Mouse (Mus musculus) midbrain, embryonic 10.5 days (tissue): ENCODE measurements at regions not wholly inside any gene's neighbourhood (a gene's known extent, or its start where the extent isn't known, plus 50 kb on each side); places are given as distances from the start of the nearest gene placed in this dataset.

Experiments used
- DNase-seq: peaks from one replicate; pipeline ENCODE4 v3.0.0-alpha.2; 2017; ENCODE audit warnings: low spot score
- H3K27ac ChIP-seq: fragments of 300-500 bp; sonication (generic); replicated peaks from 2 replicates; pipeline ENCODE4 v1.5.1; 2016; ENCODE audit warnings: mild to moderate bottlenecking
- H3K27me3 ChIP-seq: fragments of 300-500 bp; sonication (generic); 2 replicates; pipeline ENCODE4 v1.6.1; 2016; ENCODE audit warnings: low read depth, mild to moderate bottlenecking; ENCODE audit not compliant: poor library complexity, severe bottlenecking
- H3K36me3 ChIP-seq: fragments of 300-500 bp; sonication (generic); 2 replicates; pipeline ENCODE4 v1.6.1; 2016; ENCODE audit warnings: mild to moderate bottlenecking, moderate library complexity
- H3K4me1 ChIP-seq: fragments of 300-500 bp; sonication (generic); 2 replicates; pipeline ENCODE4 v1.6.1; 2016
- H3K4me3 ChIP-seq: fragments of 300-500 bp; sonication (generic); 2 replicates; pipeline ENCODE4 v1.5.1; 2016; ENCODE audit warnings: mild to moderate bottlenecking, moderate library complexity
- H3K9me3 ChIP-seq: fragments of 300-500 bp; sonication (generic); replicated peaks from 2 replicates; pipeline ENCODE4 v1.6.1; 2016; ENCODE audit warnings: mild to moderate bottlenecking
- WGBS: fragments of 180-500 bp; shearing (Covaris S2); methylation state at CpG from one replicate; pipeline ENCODE4 v1.1.7; 2016; 5-methylcytosine and 5-hydroxymethylcytosine counted together

GRCm38 (mm10) chr2:56025059-56025458, 589.3 kb downstream of the Kcnj3 start:
- Histone ChIP-seq H3K9me3 (no peaks in the 10 kb centered on the region), H3K27me3 (no peaks in the 10 kb centered on the region), H3K4me1 (no peaks in the 10 kb centered on the region), H3K27ac (no peak overlapping the region), H3K36me3 (no peaks in the 10 kb centered on the region), H3K4me3 (no peak overlapping the region)
- 9% methylated on average over 5 of the region's 5 CpGs for WGBS
- peak; percentile 17 for DNase-seq

GRCm38 (mm10) chr2:56028958-56029357, 593.2 kb downstream of the Kcnj3 start:
- Histone ChIP-seq H3K9me3 (no peaks in the 10 kb centered on the region), H3K27me3 (no peaks in the 10 kb centered on the region), H3K27ac (no peak overlapping the region), H3K4me3 (no peak overlapping the region), H3K36me3 (no peaks in the 10 kb centered on the region), H3K4me1 (no peaks in the 10 kb centered on the region)
- no peak for DNase-seq
- WGBS, result 79% methylated on average over 2 of the region's 2 CpGs
